Mouse (Mus musculus) bone marrow, adult 2 months (tissue): ENCODE measurements at regions not wholly inside any gene's neighbourhood (a gene's known extent, or its start where the extent isn't known, plus 50 kb on each side); places are given as distances from the start of the nearest gene placed in this dataset.

Experiments
- H3K27ac ChIP-seq: fragments of 200-500 bp; 2 replicates; pipeline ENCODE4 v1.5.1; 2012; ENCODE audit warnings: low read depth, mild to moderate bottlenecking, control low read depth, inconsistent platforms, low read length; ENCODE audit not compliant: control insufficient read depth, poor library complexity, insufficient read depth
- H3K4me1 ChIP-seq: fragments of 200-500 bp; 2 replicates; pipeline ENCODE4 v1.6.1; 2011; ENCODE audit warnings: low read length; ENCODE audit not compliant: control insufficient read depth, insufficient read depth
- H3K4me3 ChIP-seq: fragments of 200-500 bp; replicated peaks from 2 replicates; pipeline ENCODE3; 2011; ENCODE audit warnings: mild to moderate bottlenecking, low read depth, low read length, control low read depth; ENCODE audit not compliant: control insufficient read depth
- CTCF ChIP-seq: fragments of 200-500 bp; IDR thresholded peaks from 2 replicates; pipeline ENCODE4 v1.5.1; 2011; ENCODE audit warnings: low read length, control low read depth; ENCODE audit not compliant: control insufficient read depth, insufficient read depth
- POLR2A ChIP-seq: fragments of 200-500 bp; IDR thresholded peaks from 2 replicates; pipeline ENCODE4 v1.6.1; 2011; ENCODE audit warnings: low read depth, mild to moderate bottlenecking, control low read depth, low read length, borderline replicate concordance; ENCODE audit not compliant: control insufficient read depth
- WGBS: fragments of 180-500 bp; shearing (Covaris S2); methylation state at CpG from one replicate; pipeline ENCODE4 v1.1.7; 2018; 5-methylcytosine and 5-hydroxymethylcytosine counted together

- TF ChIP-seq CTCF (no peak), POLR2A (no peak)
- H3K4me1 ChIP-seq = no peaks in the 10 kb centered on the region
- H3K27ac ChIP-seq = no peak overlapping the region; the same call in 1 of the 2 replicates
- whole genome bisulfite sequencing = 77% methylated on average over 12 of the region's 12 CpGs
- no peak overlapping the region for H3K4me3 ChIP-seq
Observed at GRCm38 (mm10) chr13:107483967-107484629, 462.2 kb upstream of the Kif2a start.

- Histone ChIP-seq H3K27ac (no peak overlapping the region), H3K4me1 (no peaks in the 10 kb centered on the region), H3K4me3 (no peak overlapping the region)
- TF ChIP-seq CTCF = no peak
- no peak for TF ChIP-seq POLR2A
- 73% methylated on average over 3 of the region's 3 CpGs for WGBS
Observed at GRCm38 (mm10) chr13:107475166-107475565, 453.2 kb upstream of the Kif2a start.

- no peak overlapping the region for H3K4me3 ChIP-seq
- no peaks in the 10 kb centered on the region for H3K4me1 ChIP-seq
- TF ChIP-seq POLR2A (no peak), CTCF (no peak)
- no peak overlapping the region for H3K27ac ChIP-seq
- 7% methylated on average over 13 of the region's 13 CpGs for WGBS
Observed at GRCm38 (mm10) chr13:107469491-107470276, 447.8 kb upstream of the Kif2a start.

- Histone ChIP-seq H3K27ac (no peak overlapping the region), H3K4me1 (no peaks in the 10 kb centered on the region), H3K4me3 (no peak overlapping the region)
- TF ChIP-seq CTCF (no peak), POLR2A (no peak)
- 84% methylated on average over 7 of the region's 7 CpGs for WGBS
Observed at GRCm38 (mm10) chr13:107462791-107463190, 440.9 kb upstream of the Kif2a start.

GRCm38 (mm10) chr13:107461048-107461912 lies 439.4 kb upstream of the Kif2a start:
- TF ChIP-seq POLR2A (no peak), CTCF (no peak)
- H3K4me1 ChIP-seq = no peaks in the 10 kb centered on the region
- WGBS = 22% methylated on average over 16 of the region's 16 CpGs
- H3K4me3 ChIP-seq = no peak overlapping the region
- H3K27ac ChIP-seq = no peak overlapping the region

- 81% methylated on average over 4 of the region's 4 CpGs for WGBS
- H3K27ac ChIP-seq = no peak overlapping the region
- no peaks in the 10 kb centered on the region for H3K4me1 ChIP-seq
- no peak overlapping the region for H3K4me3 ChIP-seq
- TF ChIP-seq CTCF (no peak), POLR2A (no peak)
Observed at GRCm38 (mm10) chr13:107458730-107459129, 436.8 kb upstream of the Kif2a start.

- H3K4me3 ChIP-seq = no peak overlapping the region
- no peaks in the 10 kb centered on the region for H3K4me1 ChIP-seq
- WGBS = 84% methylated on average over 10 of the region's 10 CpGs
- H3K27ac ChIP-seq = no peak overlapping the region
- no peak for TF ChIP-seq POLR2A
- no peak for TF ChIP-seq CTCF
Observed at GRCm38 (mm10) chr13:107457270-107457669, 435.3 kb upstream of the Kif2a start.

- no peaks in the 10 kb centered on the region for H3K4me1 ChIP-seq
- 42% methylated on average over 2 of the region's 2 CpGs for WGBS
Observed at GRCm38 (mm10) chr13:107456394-107456793, 434.5 kb upstream of the Kif2a start.

More at GRCm38 (mm10) chr13:107456394-107456793, 434.5 kb upstream of the Kif2a start:
- no peak for TF ChIP-seq POLR2A
- no peak for TF ChIP-seq CTCF
- Histone ChIP-seq H3K27ac (no peak overlapping the region), H3K4me3 (no peak overlapping the region)
